Mouse (Mus musculus) right cerebral cortex, postnatal 4 days (tissue): ENCODE measurements around the gene Mrpl2.

ENCODE experiments used
- DNase-seq: peaks from one replicate; pipeline ENCODE4 v3.0.0-alpha.2; 2022

Gene Mrpl2

DNA sequence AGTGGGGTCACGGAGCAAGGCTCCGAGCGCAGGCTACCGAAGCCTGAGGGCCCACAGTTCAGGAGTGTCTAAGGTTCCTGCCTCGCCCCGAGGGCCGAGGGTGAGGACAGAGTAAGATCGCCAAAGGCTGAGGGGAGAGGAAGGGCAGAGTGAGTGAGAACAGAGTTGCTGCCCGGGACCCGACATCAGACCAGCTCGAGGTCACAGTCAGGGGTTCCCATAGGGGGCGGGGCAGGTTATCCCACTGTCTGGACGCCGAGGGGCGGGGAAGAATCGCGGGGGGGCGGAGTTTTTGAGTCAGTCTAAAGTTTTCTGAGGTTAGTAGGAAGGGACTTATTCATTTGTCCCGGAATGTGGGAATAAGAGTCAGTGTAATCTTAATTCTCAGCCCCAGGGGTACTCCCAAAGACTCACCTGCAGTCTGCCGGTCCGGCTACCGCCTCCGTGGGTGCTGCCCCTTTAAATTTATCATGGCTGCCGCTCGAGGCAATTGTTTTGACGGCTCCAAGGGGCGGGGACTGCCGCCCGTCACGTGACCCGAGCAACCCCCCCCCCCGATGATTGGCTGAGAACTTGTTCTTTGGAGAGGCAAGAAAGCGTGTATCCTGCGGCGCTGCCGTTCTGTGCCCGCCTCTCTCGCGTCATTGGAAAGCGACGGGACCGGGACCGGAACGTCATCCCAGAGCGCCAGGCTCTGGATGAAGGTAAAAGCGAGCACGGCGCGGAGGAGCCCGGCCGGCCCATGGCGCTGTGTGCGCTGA lies at the start of gene Mrpl2, which contains the start of gene Klc4:
Mrpl2 (plus strand) TSS at position 669 of the 761 bp plus-strand sequence.
Klc4 (minus strand) TSS at position 462 of the 761 bp plus-strand sequence.
- peak; percentile 98 for DNase-seq

- DNase-seq: no peak
Observed at GRCm38 (mm10) chr17:46597956-46598355, 48.1 kb upstream of the Mrpl2 start.

DNA sequence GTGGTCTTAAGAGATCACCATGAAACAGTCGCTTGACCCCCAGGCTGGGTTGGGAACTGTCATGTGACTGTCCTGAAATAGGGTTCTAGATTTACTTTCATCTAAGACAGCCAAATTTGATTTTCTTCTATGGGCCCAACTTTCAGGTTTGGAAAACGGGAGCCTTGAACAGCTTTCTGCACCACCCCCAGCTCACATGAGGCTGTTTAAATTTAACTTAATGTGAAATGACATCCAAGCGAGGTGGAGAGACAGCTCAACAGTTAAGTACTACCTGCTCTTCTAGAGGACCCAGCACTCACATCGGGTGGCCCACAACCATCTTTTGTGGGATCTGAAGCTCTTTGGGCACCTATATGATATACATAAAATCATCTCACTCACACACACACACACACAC lies 47.1 kb upstream of the Mrpl2 start:
- no peak for DNase-seq

DNA sequence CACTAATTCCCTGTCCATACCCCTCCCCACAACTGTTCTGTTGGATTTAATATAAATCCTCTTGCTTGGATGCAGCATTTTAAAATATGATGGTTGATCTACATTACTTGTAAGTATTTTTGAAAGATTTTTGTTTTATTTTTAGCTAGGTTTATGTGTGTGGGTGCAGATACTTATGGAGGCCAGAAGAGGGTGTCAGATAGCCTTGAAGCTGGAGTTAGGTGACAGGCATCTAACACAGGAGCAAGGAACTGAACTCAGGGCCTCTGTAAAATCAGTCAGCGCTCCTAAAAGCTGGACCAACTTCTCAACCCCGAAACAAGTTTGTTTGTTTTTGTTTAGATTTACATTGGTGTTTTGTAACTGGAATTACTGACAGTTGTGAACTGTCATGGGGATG lies 45.5 kb upstream of the Mrpl2 start:
- no peak for DNase-seq

DNA sequence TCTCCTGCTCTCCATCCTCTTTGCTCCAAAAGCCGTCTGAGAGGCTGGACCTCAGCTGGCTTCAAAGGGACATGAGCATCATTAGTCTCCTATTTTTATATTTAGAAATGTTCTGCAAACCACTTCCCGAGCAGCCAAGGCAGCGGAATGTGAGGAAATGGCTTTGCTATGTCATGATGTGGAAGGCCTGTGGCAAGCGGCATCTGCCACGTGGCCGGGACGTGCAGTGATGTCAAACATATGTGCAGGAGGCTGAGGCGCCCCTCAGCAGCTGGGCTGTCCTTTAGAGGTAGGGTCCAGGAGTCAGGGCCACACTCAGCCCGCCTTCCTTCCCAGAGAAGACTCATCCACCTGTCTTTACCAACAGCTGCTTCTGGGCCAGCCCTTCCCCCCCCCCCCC lies 43.8 kb upstream of the Mrpl2 start:
- DNase-seq: no peak

- no peak for DNase-seq
Observed at GRCm38 (mm10) chr17:46603229-46603628, 42.8 kb upstream of the Mrpl2 start.

DNA sequence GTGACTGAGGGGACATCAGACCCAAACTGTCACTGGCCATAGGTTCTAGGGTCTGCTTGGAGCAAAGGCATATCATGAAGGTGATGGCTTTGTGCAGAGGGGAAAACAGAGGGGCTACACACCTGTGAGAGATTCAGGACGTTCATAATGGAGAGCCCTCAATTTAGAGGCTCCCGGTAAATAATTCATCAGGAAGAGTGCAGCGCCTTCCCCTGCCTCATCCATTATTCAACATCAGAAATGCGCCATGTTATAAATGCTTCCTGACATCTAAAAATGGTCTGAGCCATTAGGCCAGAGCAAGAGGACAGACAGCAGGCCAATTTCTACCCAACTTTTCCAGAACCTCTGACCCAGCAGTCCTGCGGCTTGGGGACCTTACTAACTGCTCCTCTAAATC lies 40.9 kb upstream of the Mrpl2 start:
- no peak for DNase-seq

GRCm38 (mm10) chr17:46605987-46606386 lies 40.0 kb upstream of the Mrpl2 start:
- DNase-seq: no peak

GRCm38 (mm10) chr17:46609721-46610514 lies 36.1 kb upstream of the Mrpl2 start:
- DNase-seq: no peak

DNA sequence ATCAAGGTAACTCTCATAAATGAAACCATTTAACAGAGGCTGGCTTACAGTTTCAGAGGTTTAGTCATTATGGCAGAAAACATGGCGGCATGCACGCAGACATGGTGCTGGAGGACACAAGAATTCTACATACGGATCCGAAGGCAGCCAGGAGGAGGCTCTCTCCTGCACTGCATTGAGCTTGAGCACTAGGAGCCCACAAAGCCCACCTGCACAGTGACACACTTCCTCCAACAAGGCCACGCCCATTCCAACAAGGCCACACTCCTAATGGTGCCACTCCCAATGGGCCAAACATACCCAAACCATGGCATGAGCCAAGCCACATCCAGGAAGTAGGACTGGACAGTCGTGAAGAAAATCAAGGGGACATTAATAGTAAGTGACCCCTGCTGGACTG lies 34.7 kb upstream of the Mrpl2 start:
- no peak for DNase-seq

DNA sequence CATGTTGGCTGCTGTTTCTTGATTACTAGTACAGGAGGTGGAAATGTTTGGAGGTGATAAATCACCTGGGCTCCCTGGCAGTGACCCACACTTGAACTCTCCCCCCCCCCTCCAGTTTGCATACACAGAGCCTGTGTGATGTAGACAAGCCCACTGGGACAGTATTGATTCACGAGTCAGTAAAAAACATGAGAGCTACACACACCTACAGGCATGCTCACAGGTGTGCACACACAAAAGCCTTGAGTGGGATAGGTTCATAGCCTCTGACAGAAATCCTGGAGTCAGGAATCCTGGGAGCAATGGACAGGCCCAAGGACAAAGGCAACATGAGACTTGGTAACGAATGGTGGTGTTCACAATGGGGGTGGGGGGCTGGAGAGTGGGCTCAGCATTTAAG lies 33.8 kb upstream of the Mrpl2 start:
- DNase-seq: no peak

DNA sequence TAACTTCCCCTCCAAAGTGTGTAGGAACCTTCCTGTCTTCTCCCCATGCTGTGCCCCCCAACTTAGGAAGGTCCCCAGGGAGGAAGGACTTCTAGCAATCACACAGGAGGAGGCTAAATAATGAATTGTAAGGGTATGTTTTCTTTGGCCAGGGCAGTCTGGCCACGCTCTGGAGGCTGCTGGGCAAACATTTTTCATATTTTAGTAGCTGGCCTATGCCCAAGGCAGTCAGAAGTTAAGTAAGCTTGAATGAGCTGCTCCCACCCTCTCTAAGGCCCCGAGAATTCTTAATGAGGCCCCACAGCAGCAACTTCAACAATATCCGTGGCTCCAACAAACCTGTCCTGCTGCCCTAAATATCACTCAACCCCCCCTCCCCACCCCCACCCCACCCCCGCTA lies 33.2 kb upstream of the Mrpl2 start:
- no peak for DNase-seq

GRCm38 (mm10) chr17:46613229-46613628 lies 32.8 kb upstream of the Mrpl2 start:
- DNase-seq: no peak

GRCm38 (mm10) chr17:46617799-46618198 lies 28.2 kb upstream of the Mrpl2 start:
- no peak for DNase-seq

- DNase-seq: no peak
Observed at GRCm38 (mm10) chr17:46618394-46618768, 27.6 kb upstream of the Mrpl2 start.

- no peak for DNase-seq
Observed at GRCm38 (mm10) chr17:46618769-46619682, 27.0 kb upstream of the Mrpl2 start.

DNA sequence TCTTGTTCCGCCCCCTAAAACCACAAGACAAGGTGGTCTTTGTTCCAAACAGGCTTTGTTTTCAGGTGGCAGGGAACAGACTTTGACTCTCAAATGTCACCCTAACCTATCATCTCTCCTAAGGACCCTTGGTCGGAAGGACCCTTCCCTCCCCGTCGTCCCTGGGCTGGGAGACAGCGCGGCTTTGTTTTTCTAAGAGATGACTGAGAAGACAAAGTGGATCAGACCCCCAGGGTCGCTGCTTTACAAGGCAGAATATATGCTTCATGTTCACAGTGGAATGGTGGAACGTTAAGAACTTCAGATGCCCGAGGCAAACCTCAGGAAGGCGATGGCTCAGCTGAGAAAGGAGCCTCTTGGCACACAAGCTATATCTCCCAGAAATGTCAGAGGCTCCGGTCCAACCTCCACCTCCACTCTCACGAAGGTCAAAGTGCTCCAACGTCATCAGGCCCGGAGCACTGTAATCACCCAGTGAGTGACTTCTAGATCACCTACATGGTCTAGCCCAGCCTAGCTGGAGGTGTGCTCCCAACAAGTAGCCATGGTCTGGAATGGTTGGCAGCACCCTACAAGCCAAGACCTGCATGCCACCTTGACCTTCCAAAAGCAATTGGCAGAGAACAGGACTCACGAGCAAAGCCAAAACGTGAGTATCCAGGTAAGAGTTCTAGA lies 26.2 kb upstream of the Mrpl2 start:
- DNase-seq: no peak

GRCm38 (mm10) chr17:46621324-46621723 lies 24.7 kb upstream of the Mrpl2 start:
- DNase-seq: peak; percentile 69

GRCm38 (mm10) chr17:46622269-46622668 lies 23.8 kb upstream of the Mrpl2 start:
- DNase-seq: no peak

- DNase-seq: no peak
Observed at GRCm38 (mm10) chr17:46623819-46624557, 22.0 kb upstream of the Mrpl2 start.

DNA sequence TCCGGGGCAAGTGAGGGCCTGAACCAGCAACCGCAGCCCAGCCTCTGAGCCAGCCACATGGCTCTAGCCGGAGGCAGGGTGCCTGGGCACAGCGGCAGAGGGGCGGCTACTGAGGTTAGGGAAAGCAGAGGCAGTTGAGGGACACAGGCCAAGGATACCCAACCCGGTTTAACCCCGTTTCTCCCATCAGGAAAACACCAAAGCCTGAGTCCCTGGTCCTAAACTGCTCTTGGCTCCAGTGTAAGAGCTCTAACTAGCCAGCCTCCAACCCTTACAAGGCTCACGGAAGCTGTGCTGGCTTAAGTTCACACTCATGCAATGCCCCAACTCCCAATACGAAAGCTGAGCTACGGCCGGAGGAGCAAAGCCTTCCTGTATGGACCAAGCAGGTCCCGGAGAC lies 21.4 kb upstream of the Mrpl2 start:
- no peak for DNase-seq

DNA sequence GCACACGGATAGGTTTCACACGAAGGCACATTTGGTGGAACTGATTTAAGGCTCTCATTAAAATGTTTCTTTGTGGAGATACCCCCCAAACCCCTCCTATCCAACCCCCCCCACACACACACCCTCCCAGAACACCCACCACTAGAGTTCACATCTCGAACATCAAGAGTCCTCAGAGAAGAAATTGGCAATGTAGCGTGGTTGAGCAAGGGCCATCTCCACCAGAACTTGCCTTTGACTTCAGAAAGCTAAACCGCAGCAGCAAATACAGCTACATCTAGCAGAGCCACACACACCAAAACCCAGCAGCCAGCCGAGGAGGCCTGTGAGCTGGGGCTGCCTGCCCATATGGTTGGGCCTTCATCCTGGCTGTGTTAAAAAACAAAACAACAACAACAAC lies 18.6 kb upstream of the Mrpl2 start:
- DNase-seq: no peak
